Mouse (Mus musculus): Measurements from ENCODE around the gene Fam196a. TPM values are rescaled to one million over a fixed set of nuclear protein-coding genes. Genes with fewer than 3 reads are reported as not detected.

Gene Fam196a
- 1.5 and 2.3 TPM in 2 replicates for polyA plus RNA-seq (2014; fragmentation: Nextera tagmentation; extraction: Ambion mirVana)

GRCm38 (mm10) chr7:134937927-134938609 is at the start of gene Fam196a:
TSS of gene Fam196a (minus strand) at chr7:134938430.
- under 1% methylated on average over 68 of the region's 71 CpGs for WGBS (ENCODE audit: insufficient replicate concordance)
- peak; percentile 84 for ATAC-seq (replicated peaks; ENCODE audit: insufficient number of reproducible peaks, low FRiP score, low TSS enrichment)
- Histone ChIP-seq H3K4me3 (ENCODE audit: low read depth, low read length) (peak within 1 kb of the TSS; percentile 48), H3K4me1 (ENCODE audit: control insufficient read depth, insufficient read depth, low read length) (peaks cover 15% of the 10 kb centered on the region), H3K27me3 (ENCODE audit: control insufficient read depth, insufficient read depth, low read length) (peaks cover 37% of the 10 kb centered on the region), H3K36me3 (ENCODE audit: control insufficient read depth, insufficient read depth, low read length) (no peaks in the 10 kb centered on the region; the same call in 1 of the 2 replicates), H3K9ac (ENCODE audit: low read depth, low read length) (peak within 1 kb of the TSS; percentile 23; the same call in 1 of the 2 replicates), H3K9me3 (replicated peaks; ENCODE audit: control insufficient read depth, low read length) (no peaks in the 10 kb centered on the region), H3K27ac (ENCODE audit: low read depth, low read length) (no peak within 1 kb of the TSS), H3K4me2 (peak within 1 kb of the TSS; percentile 89)

- H3K9me3 ChIP-seq (replicated peaks; ENCODE audit: control insufficient read depth, low read length) = no peaks in the 10 kb centered on the region
- 81% methylated on average over 2 of the region's 2 CpGs for WGBS (ENCODE audit: insufficient replicate concordance)
These were observed 23.4 kb upstream of the Fam196a start for GRCm38 (mm10) chr7:134961608-134962007.

GRCm38 (mm10) chr7:134960871-134961270 is 22.6 kb upstream of the Fam196a start:
- ATAC-seq (replicated peaks; ENCODE audit: insufficient number of reproducible peaks, low FRiP score, low TSS enrichment) = no peak
- Histone ChIP-seq H3K36me3 (ENCODE audit: control insufficient read depth, insufficient read depth, low read length) (no peaks in the 10 kb centered on the region), H3K4me2 (no peak overlapping the region), H3K27ac (ENCODE audit: low read depth, low read length) (no peak overlapping the region), H3K4me1 (ENCODE audit: control insufficient read depth, insufficient read depth, low read length) (no peaks in the 10 kb centered on the region), H3K4me3 (ENCODE audit: low read depth, low read length) (no peak overlapping the region), H3K9ac (ENCODE audit: low read depth, low read length) (no peak overlapping the region), H3K27me3 (ENCODE audit: control insufficient read depth, insufficient read depth, low read length) (no peaks in the 10 kb centered on the region), H3K9me3 (replicated peaks; ENCODE audit: control insufficient read depth, low read length) (no peaks in the 10 kb centered on the region)
- WGBS (ENCODE audit: insufficient replicate concordance) = 58% methylated on average over 4 of the region's 4 CpGs

More at GRCm38 (mm10) chr7:134961608-134962007, 23.4 kb upstream of the Fam196a start:
- H3K4me1 ChIP-seq (ENCODE audit: control insufficient read depth, insufficient read depth, low read length) = no peaks in the 10 kb centered on the region
- H3K9ac ChIP-seq (ENCODE audit: low read depth, low read length) = no peak overlapping the region
- no peaks in the 10 kb centered on the region for H3K27me3 ChIP-seq (ENCODE audit: control insufficient read depth, insufficient read depth, low read length)
- H3K4me3 ChIP-seq (ENCODE audit: low read depth, low read length) = no peak overlapping the region
- no peak overlapping the region for H3K27ac ChIP-seq (ENCODE audit: low read depth, low read length)
- no peak overlapping the region for H3K4me2 ChIP-seq
- no peaks in the 10 kb centered on the region for H3K36me3 ChIP-seq (ENCODE audit: control insufficient read depth, insufficient read depth, low read length)
- no peak for ATAC-seq (replicated peaks; ENCODE audit: insufficient number of reproducible peaks, low FRiP score, low TSS enrichment)

- WGBS (ENCODE audit: insufficient replicate concordance) = 86% methylated on average over 6 of the region's 6 CpGs
- no peak for ATAC-seq (replicated peaks; ENCODE audit: insufficient number of reproducible peaks, low FRiP score, low TSS enrichment)
- no peaks in the 10 kb centered on the region for H3K9me3 ChIP-seq (replicated peaks; ENCODE audit: control insufficient read depth, low read length)
- H3K27me3 ChIP-seq (ENCODE audit: control insufficient read depth, insufficient read depth, low read length) = no peaks in the 10 kb centered on the region
- H3K27ac ChIP-seq (ENCODE audit: low read depth, low read length) = no peak overlapping the region
- no peaks in the 10 kb centered on the region for H3K36me3 ChIP-seq (ENCODE audit: control insufficient read depth, insufficient read depth, low read length)
- H3K4me2 ChIP-seq = no peak overlapping the region
- H3K4me3 ChIP-seq (ENCODE audit: low read depth, low read length) = no peak overlapping the region
- H3K4me1 ChIP-seq (ENCODE audit: control insufficient read depth, insufficient read depth, low read length) = no peaks in the 10 kb centered on the region
- no peak overlapping the region for H3K9ac ChIP-seq (ENCODE audit: low read depth, low read length)
These were observed 20.9 kb upstream of the Fam196a start for GRCm38 (mm10) chr7:134959086-134959485.

GRCm38 (mm10) chr7:134945925-134946716 is 7.9 kb upstream of the Fam196a start:
- Histone ChIP-seq H3K9me3 (replicated peaks; ENCODE audit: control insufficient read depth, low read length) (no peaks in the 10 kb centered on the region), H3K4me2 (no peak overlapping the region), H3K4me3 (ENCODE audit: low read depth, low read length) (no peak overlapping the region), H3K27ac (ENCODE audit: low read depth, low read length) (no peak overlapping the region), H3K9ac (ENCODE audit: low read depth, low read length) (no peak overlapping the region), H3K36me3 (ENCODE audit: control insufficient read depth, insufficient read depth, low read length) (no peaks in the 10 kb centered on the region), H3K4me1 (ENCODE audit: control insufficient read depth, insufficient read depth, low read length) (0 out of 2 replicates have a peak, but pooled peaks cover 2% of the 10 kb centered on the region), H3K27me3 (ENCODE audit: control insufficient read depth, insufficient read depth, low read length) (no peaks in the 10 kb centered on the region)
- ATAC-seq (replicated peaks; ENCODE audit: insufficient number of reproducible peaks, low FRiP score, low TSS enrichment) = no peak
- WGBS (ENCODE audit: insufficient replicate concordance) = 83% methylated on average over 7 of the region's 7 CpGs

- H3K4me3 ChIP-seq (ENCODE audit: low read depth, low read length) = no peak overlapping the region
- no peak overlapping the region for H3K9ac ChIP-seq (ENCODE audit: low read depth, low read length)
- ATAC-seq (replicated peaks; ENCODE audit: insufficient number of reproducible peaks, low FRiP score, low TSS enrichment) = no peak
- no peak overlapping the region for H3K4me2 ChIP-seq
- 75% methylated on average over 7 of the region's 7 CpGs for WGBS (ENCODE audit: insufficient replicate concordance)
- no peaks in the 10 kb centered on the region for H3K36me3 ChIP-seq (ENCODE audit: control insufficient read depth, insufficient read depth, low read length)
- H3K4me1 ChIP-seq (ENCODE audit: control insufficient read depth, insufficient read depth, low read length) = peaks cover 6% of the 10 kb centered on the region
- peaks cover 12% of the 10 kb centered on the region for H3K27me3 ChIP-seq (ENCODE audit: control insufficient read depth, insufficient read depth, low read length)
- no peak overlapping the region for H3K27ac ChIP-seq (ENCODE audit: low read depth, low read length)
- H3K9me3 ChIP-seq (replicated peaks; ENCODE audit: control insufficient read depth, low read length) = no peaks in the 10 kb centered on the region
These were observed 5.5 kb upstream of the Fam196a start for GRCm38 (mm10) chr7:134943701-134944100.

GRCm38 (mm10) chr7:134943063-134943462 is 4.8 kb upstream of the Fam196a start:
- no peak for ATAC-seq (replicated peaks; ENCODE audit: insufficient number of reproducible peaks, low FRiP score, low TSS enrichment)
- H3K27me3 ChIP-seq (ENCODE audit: control insufficient read depth, insufficient read depth, low read length) = peaks cover 16% of the 10 kb centered on the region
- H3K36me3 ChIP-seq (ENCODE audit: control insufficient read depth, insufficient read depth, low read length) = no peaks in the 10 kb centered on the region
- H3K4me1 ChIP-seq (ENCODE audit: control insufficient read depth, insufficient read depth, low read length) = peaks cover 10% of the 10 kb centered on the region
- no peak overlapping the region for H3K4me2 ChIP-seq
- no peak overlapping the region for H3K4me3 ChIP-seq (ENCODE audit: low read depth, low read length)
- WGBS (ENCODE audit: insufficient replicate concordance) = 73% methylated on average over 6 of the region's 6 CpGs
- H3K9me3 ChIP-seq (replicated peaks; ENCODE audit: control insufficient read depth, low read length) = no peaks in the 10 kb centered on the region
- H3K27ac ChIP-seq (ENCODE audit: low read depth, low read length) = no peak overlapping the region
- no peak overlapping the region for H3K9ac ChIP-seq (ENCODE audit: low read depth, low read length)

GRCm38 (mm10) chr7:134941891-134942290 is 3.7 kb upstream of the Fam196a start:
- H3K9ac ChIP-seq (ENCODE audit: low read depth, low read length) = no peak overlapping the region
- H3K36me3 ChIP-seq (ENCODE audit: control insufficient read depth, insufficient read depth, low read length) = no peaks in the 10 kb centered on the region
- H3K4me2 ChIP-seq = no peak overlapping the region
- 84% methylated on average over 6 of the region's 6 CpGs for WGBS (ENCODE audit: insufficient replicate concordance)
- no peak for ATAC-seq (replicated peaks; ENCODE audit: insufficient number of reproducible peaks, low FRiP score, low TSS enrichment)
- H3K27ac ChIP-seq (ENCODE audit: low read depth, low read length) = no peak overlapping the region
- no peak overlapping the region for H3K4me3 ChIP-seq (ENCODE audit: low read depth, low read length)
- H3K9me3 ChIP-seq (replicated peaks; ENCODE audit: control insufficient read depth, low read length) = no peaks in the 10 kb centered on the region
- peaks cover 25% of the 10 kb centered on the region for H3K27me3 ChIP-seq (ENCODE audit: control insufficient read depth, insufficient read depth, low read length)
- peaks cover 17% of the 10 kb centered on the region for H3K4me1 ChIP-seq (ENCODE audit: control insufficient read depth, insufficient read depth, low read length)
